In genomic region chr6:38195306-38195705, GRCm38 (mm10) we compare ENCODE assay signal across 29 mouse cellular contexts.
"Had no signal": no experiment of that assay in that cellular context is flagged by ENCODE, and none has a peak within 500 bp of the region (broad histone marks: within the 10 kb centered on the region; RNA-seq: fewer than 3 reads in every experiment).

No protein-coding gene starts in this region.

- H3K36me3 ChIP-seq: heart, embryonic 15.5 days; intestine, embryonic 15.5 days; liver, embryonic 13.5 days; liver, embryonic 15.5 days had no signal

- H3K4me2 ChIP-seq: heart, embryonic 11.5 days; heart, embryonic 13.5 days; heart, embryonic 15.5 days; hindbrain, embryonic 12.5 days; hindbrain, embryonic 14.5 days; intestine, embryonic 15.5 days; kidney, embryonic 15.5 days; limb, embryonic 12.5 days; liver, embryonic 11.5 days; liver, embryonic 13.5 days; liver, embryonic 15.5 days had no signal

- ATAC-seq: hindbrain, embryonic 16.5 days; inflammation-experienced regulatory T-cells, adult 6 months; intestine, embryonic 15.5 days; intestine, postnatal 0 days; liver, postnatal 0 days had no signal

- H3K27ac ChIP-seq: gastrocnemius, adult 2 months; heart, adult 2 months; heart, embryonic 13.5 days; heart, embryonic 15.5 days; hindbrain, embryonic 10.5 days; hindbrain, embryonic 12.5 days; hindbrain, embryonic 14.5 days; intestine, embryonic 15.5 days; kidney, embryonic 15.5 days; kidney, postnatal 0 days; limb, embryonic 10.5 days; limb, embryonic 12.5 days; liver, embryonic 13.5 days; liver, embryonic 15.5 days had no signal

- H3K4me3 ChIP-seq: gastrocnemius, adult 2 months; heart, adult 2 months; heart, embryonic 13.5 days; heart, embryonic 15.5 days; hindbrain, embryonic 10.5 days; hindbrain, embryonic 12.5 days; intestine, embryonic 15.5 days; kidney, embryonic 15.5 days; limb, embryonic 10.5 days; limb, embryonic 12.5 days; liver, embryonic 13.5 days; liver, embryonic 15.5 days had no signal

- H3K27me3 ChIP-seq: heart, embryonic 13.5 days; heart, embryonic 15.5 days; hindbrain, embryonic 12.5 days; intestine, embryonic 15.5 days; kidney, embryonic 15.5 days; limb, embryonic 12.5 days; liver, embryonic 13.5 days; liver, embryonic 15.5 days had no signal

- DNase-seq: gastrocnemius, adult 2 months; gastrocnemius, postnatal 10 days; gastrocnemius, postnatal 25 days; heart, adult 2 months; heart, postnatal 14 days; heart, postnatal 4 days; kidney, adult 18-20 months; kidney, postnatal 14 days; layer of hippocampus, adult 9-11 months; liver; liver, embryonic 13.5 days; liver, postnatal 0 days; lung, adult 2 months had no signal

- H3K9me3 ChIP-seq: heart, embryonic 13.5 days; heart, embryonic 15.5 days; hindbrain, embryonic 10.5 days; hindbrain, embryonic 12.5 days; intestine, embryonic 15.5 days; kidney, embryonic 15.5 days; limb, embryonic 10.5 days; limb, embryonic 12.5 days; liver, embryonic 13.5 days; liver, embryonic 15.5 days had no signal

- H3K9ac ChIP-seq: heart, embryonic 13.5 days; heart, embryonic 15.5 days; hindbrain, embryonic 12.5 days; hindbrain, embryonic 14.5 days; intestine, embryonic 15.5 days; kidney, embryonic 15.5 days; limb, embryonic 12.5 days; liver, embryonic 13.5 days; liver, embryonic 15.5 days; liver, postnatal 0 days had no signal

- H3K4me1 ChIP-seq: intestine, embryonic 15.5 days; liver, embryonic 13.5 days; liver, embryonic 15.5 days had no signal
